Mouse (Mus musculus): ENCODE measurements around the gene Svep1.

Gene Svep1

DNA sequence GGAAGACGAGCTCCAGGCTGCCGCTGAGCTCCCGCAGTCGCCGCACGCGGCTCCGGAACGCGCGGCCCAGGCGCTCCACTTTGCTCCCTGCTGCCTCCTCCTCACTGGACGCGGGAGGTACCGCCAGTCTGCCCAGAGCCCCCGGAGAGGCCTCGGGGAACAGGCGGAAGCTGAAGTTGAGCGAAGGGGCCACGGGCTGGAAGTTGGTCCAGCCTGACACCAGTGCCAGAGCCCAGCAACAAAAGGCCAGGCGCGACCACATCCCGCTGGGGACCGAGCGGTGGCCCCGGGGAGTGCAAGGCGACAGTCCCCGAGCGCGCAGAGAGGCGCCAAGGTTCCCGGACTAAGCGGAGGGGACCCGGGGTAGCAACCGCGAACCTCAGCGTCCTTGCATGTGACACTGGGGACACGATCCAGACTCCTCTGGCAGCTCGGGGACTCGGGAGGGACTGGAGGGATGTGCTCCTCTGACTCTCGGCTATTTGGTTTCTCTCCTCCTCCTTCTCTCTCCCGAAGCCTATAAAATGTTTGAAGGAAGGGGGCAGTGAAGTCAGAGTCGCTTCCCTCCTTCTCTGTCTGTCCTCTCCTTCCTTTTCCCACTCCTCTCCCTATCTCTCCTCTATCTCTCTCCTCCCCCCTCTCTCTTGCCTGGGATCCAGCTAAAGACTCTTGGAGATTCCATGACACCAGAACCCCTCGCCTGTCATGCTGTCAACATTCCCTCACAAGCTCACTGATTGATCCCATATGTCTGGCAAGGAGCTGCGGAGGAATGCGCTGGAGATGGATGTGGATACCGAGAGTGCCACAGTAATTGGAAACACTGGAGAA, at the start of gene Svep1:
Gene Svep1 (minus strand): TSS at position 745 of the 831 bp plus-strand sequence.
- DNase-seq (ENCODE audit: low read depth, low spot score) = no peak

DNA sequence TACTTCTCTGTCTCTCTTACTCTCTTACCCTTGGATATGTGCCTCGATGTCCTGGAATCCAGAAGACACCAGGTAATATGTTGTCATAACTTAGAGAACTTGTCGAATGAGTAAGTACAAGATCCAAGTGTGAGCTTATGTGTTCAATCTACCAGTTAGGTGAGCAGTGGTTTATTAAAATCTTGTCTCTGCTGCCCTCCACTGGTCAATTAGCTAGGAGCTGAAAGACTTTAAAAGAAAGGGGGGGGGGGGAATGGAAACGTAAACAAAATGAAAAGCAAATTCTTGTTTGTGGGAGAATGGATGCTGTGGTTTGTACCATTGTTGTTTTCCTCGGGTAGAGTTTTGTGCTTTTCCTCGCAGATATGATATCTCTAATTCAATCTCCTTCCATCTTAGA, 46.8 kb upstream of the Svep1 start:
- peak; percentile 49 for DNase-seq (ENCODE audit: low read depth, low spot score)

DNA sequence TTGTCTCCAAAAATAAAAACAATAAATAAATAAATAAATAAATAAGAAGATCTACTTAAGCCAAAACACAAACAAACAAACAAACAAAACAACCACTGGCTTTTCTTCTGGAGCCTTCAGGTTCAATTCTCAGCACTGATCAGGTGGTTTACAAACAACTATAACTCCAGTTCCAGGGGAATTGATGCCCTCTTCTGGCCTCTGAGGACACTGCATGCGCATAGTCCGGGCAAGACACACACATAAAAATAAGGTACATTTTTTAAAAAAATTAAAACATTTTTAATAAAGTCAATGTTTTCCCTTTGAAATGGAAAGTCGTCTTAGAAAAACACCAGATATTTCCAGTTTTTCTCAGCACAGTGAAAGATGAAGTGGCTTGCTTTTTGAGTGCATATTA, 45.7 kb upstream of the Svep1 start:
- DNase-seq (ENCODE audit: low read depth, low spot score) = no peak

DNA sequence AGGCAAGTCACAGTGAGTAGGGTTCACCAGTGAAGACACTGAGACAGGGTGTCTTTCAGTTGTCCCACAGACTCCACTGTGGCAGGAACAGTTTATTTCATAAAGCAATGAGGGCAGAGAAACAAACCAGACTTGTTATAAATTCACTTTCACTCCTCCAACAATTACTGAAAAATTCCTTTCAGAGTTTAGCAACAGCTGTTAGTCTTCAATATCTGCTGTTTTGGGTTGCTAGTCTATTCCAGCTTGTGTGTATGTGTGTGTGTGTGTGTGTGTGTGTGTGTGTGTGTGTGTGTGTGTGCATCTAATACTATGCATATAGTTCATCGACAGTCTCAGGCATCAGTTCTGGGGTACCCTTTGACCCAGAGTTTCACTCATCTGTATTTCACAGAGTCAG, 38.9 kb upstream of the Svep1 start:
- no peak for DNase-seq (ENCODE audit: low read depth, low spot score)

DNA sequence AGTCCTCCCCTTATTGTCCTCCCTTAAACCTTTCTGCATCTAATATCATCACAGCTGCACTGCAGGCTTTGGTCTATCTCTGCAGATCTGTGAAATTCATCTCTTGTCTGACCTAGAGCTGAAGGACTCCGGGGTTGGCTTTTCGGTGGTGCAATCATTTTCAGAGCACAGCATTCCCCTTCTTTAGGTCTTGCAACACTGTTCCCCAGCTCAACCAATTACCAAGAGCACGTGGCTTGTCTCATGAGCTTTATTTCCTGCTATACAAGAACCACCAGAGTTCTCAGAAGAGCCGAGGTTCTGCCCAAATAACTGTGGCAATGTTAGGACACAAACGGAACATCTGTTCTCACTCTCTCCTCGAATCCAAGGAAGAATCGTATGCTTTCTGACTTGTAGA, 33.8 kb upstream of the Svep1 start:
- no peak for DNase-seq (ENCODE audit: low read depth, low spot score)

DNA sequence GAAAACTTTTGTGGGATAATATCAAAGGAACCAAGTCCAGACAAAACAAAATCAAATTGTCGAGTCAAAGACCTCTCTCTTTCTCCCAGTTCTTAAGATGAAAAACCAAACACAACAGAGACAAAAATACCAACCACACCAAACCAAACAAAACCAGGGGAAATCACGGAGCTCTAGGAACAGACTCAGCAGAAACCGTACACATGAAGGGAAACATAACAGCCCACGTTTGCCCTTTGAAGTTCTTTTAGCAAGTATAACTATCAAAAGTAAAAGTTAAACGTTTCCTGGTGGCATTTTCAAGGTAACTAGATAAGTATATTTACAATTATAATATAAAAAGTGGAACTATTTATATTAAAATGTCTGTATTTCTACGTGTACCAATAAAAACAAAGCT, 29.2 kb upstream of the Svep1 start:
- no peak for DNase-seq (ENCODE audit: low read depth, low spot score)

DNA sequence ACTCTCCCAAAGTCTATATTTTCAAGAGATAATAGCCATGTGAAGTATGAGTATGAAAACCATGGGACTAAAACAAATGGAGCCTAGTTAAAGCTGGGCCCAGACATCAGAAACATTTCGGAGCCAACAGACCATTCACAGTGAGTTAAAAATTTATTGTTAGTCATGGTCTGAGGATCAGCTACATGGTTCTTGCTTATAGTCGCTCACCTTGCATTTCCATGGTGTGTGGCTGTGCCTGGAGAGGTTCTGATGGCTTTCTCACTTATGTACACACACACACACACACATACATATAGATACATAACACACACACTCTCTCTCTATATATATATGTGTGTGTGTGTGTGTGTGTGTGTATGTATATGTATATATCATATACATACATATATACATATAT, 16.8 kb upstream of the Svep1 start:
- no peak for DNase-seq (ENCODE audit: low read depth, low spot score)

DNA sequence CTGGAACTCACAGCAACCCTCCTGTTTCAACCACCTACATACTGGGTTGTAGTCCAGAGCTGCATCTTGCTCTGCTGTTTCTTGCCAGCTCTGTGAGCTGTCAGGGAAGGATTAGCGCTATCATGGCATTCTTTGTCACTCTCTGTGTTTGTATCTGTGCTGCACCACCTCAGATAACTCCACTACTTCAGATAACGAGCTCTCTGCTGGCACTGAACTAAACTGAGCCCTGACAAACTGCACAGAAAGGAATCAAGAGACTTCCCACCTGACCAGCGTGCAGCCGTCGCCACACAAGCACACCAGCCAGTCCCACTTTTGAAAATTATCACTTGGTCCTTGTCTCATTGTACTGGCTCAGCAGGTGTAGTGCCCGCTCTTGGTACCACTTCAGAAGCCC, 4.7 kb upstream of the Svep1 start:
- DNase-seq (ENCODE audit: low read depth, low spot score) = no peak

DNA sequence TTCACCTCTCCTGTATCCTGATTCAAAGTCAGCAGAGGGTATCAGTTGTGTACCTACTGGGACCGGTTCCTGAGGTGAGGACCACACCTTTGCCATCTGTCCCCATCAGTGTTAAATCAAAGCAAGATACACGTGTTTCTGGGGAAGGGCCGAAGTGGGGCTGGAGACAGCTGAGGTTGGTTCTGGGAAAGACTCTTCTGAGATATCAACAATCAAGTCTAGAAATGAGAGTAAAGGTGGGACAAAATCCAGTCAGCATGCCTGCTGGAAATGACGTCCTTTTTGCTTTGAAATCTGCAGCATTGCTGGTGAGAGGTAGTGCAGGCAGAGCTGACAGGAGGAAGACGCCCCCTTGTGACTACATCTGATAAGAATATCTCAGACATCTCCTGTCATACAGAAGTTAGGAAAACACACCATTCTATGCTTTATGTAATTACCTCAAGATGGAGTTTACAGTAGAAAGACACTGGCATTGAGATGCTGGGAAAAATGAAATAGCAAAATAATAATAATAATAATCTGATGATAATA, 4.0 kb upstream of the Svep1 start:
- DNase-seq (ENCODE audit: low read depth, low spot score) = no peak

DNA sequence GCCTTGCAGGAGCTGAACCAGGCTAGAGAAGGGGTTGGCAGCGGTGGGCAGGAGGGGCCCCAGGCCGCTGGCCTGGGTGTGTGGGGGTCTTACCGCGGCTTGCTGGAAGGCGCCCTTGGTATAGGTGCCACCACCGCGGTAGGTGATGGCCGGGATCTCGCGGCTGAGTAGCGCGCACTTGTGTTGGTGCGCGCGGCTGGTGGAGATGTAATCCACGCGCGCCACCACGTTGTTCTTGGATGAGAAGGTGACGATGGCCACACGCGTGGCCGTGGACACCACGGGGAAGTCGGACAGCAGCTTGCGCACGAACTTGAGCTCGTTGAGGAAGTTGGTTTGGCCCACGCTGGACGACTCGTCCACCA, 927 bp downstream of the Svep1 start:
- DNase-seq (ENCODE audit: low read depth, low spot score) = no peak

DNA sequence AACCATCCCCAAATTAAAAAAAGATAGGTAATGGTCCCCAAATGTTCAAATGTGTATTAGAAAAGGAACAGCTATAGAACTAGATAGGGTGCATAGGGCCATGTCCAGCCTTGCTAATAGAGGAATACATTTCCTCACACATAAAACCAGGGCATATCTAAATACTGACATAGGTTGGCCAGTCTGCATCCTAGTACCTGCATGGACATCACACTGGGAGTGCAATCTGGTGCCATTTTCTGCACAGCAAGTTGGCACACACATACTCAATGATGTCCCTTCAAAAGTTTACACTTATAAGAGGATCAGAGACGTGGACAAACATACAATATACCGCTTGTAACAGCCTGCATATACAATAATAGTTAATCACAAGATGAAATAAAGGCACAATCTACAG, 5.0 kb downstream of the Svep1 start:
- no peak for DNase-seq (ENCODE audit: low read depth, low spot score)

DNA sequence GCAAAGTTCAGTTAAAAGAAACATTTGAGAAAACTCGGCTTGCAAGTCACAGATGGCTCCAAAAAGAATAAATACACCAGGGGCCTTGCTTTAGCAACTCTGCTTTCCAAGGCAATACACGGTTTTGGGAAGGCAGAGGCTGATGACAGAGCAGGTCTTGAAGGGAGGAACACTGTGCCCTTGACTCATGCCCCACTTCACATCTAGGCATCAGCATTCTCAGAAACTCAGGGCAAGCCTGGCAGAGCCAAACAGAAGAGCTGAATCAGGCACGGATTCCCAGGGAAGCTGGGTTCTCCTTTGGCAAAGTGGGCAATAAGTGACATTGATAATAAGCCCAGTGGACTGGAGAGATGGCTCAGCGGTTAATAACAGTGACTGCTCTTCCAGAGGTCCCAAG, 5.8 kb downstream of the Svep1 start:
- no peak for DNase-seq (ENCODE audit: low read depth, low spot score)

DNA sequence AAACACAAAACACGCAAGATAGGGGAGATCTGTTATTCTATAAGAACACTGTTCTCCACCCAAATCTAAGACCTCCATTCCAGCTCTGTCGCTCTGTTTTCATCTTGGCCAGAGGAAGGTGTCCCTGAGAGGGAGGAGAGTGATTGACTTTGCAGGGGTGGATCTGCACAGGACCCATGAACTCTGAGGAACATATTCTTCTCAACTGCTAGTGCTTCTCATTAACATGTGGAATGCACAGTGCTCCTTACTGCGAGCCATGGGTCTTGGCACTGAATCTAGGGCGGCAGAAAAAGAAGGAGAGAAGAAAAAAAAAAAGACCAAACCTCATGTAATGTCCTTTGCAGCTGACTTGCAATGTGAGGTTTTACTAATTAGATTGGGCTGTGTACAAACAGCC, 9.4 kb downstream of the Svep1 start:
- no peak for DNase-seq (ENCODE audit: low read depth, low spot score)

DNA sequence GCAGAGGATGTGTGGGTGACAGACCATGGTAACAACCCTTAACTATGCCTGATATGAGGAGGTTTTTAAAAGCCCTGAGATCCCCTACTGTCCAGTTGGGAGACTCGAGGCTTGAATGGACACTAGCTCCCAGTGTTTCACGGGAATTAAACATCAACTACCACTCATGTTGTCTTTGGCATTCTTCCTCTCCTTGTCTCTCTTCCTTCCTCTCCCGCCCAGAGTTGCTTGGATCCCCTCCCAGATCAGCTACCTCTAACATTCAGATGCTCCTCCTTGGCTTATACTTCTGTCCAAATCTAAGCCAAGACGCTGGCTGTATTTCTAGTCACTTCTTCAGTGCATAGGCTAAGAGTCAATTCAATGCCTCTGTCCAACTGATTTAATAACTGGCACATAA, 9.9 kb downstream of the Svep1 start:
- DNase-seq (ENCODE audit: low read depth, low spot score) = no peak

DNA sequence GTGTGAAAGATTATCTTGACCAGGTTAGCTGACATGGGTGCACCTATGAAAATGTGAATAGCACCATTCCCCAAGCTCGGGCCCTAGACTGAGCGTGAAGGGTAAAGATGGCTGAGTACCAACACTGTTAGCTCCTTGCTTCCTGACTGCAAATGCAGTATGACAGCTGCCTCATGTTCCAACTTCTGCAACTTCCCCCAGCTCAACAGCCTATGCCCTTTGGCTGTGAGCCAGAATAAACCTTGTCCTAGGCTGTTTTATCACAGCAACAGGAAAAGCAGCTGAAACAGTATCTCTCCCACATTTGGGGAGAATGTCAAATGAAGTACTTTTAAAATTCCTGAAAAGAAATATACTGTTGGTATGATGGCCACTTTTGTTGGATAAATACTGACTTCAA, 10.7 kb downstream of the Svep1 start:
- no peak for DNase-seq (ENCODE audit: low read depth, low spot score)

DNA sequence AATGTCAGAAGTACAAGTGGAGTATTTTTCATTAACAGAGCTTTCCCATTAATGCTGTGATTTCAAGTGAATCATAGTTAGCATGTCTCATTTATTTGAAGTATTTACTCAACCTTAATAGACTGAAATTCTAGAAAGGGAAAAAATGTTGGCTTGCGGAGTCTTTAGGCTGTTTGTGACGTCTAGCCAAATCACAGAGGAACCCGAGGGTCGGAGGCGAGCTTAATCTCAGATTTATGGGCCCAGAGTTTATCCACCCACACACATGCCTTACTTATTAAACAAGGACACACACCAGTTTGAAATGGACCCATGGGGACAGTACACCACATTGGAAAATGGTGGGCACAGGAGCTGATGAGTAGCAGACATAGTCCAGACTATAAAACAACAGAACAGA, 17.4 kb downstream of the Svep1 start:
- DNase-seq (ENCODE audit: low read depth, low spot score) = no peak

DNA sequence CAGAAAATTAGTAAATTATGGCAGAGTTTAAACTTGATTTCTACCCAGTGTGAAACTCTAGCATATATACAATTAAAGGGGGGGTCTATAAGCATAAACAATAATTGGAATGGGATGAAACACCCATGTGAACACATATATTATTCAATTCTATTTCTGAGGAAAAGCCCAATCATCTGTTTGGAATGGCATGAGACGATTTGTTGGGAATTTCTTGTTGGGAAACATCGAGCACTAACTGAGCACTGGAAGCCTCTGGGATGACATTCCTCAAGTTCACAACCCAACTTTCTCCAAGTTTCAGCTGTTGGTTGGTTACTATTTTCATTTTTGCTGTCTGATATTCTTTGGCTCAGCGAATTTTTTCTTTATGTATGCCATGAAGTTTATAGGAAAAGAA, 21.3 kb downstream of the Svep1 start:
- no peak for DNase-seq (ENCODE audit: low read depth, low spot score)

DNA sequence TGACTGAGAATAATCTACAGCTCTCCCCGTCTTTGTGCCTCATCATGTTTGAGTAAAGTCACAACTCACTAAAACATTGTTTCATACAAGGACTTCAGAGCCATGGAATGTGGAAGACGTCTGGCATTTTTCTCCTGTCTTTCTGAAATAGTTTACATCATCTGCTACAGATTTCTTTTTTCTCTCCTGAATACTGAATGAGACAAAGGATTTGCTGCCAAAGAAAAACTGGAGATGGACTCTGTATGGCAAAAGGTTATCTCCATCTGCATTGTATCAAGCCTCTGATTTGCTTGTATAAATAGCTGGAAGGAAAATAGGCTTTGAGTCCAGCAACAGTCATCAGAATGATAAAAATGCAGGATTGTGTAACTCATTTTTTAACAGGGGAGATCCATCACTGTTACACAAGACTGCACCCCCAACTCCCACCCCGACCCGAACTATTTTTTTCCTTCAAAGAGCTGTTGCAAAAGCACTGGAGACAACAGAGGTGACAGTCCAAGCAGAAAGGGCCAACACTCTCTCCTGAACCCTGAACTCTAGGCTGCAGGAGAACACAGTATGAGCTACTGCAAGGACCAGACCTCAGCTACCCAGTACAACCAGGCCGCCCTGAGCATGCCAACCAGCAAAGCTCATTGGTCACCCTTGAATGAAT, 21.8 kb downstream of the Svep1 start:
- DNase-seq (ENCODE audit: low read depth, low spot score) = no peak

DNA sequence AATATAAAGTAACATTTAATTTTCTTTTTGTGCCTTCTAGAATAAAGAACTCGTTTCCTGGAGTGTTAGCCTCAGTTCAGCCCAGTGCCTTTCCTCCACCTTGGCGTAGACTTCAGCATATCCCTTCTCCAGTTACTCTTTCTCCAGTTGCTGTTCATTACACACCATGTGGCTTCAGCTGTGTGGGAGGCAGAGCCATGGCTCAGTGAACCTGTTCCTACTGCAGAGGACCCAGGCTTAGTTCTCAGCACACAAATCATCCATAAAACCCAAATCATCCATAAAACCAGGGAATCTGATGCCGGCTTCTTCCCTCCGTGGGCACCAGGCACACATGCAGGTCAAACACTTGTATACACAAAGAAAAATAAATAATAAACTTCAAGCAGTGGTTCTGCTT, 22.8 kb downstream of the Svep1 start:
- no peak for DNase-seq (ENCODE audit: low read depth, low spot score)

DNA sequence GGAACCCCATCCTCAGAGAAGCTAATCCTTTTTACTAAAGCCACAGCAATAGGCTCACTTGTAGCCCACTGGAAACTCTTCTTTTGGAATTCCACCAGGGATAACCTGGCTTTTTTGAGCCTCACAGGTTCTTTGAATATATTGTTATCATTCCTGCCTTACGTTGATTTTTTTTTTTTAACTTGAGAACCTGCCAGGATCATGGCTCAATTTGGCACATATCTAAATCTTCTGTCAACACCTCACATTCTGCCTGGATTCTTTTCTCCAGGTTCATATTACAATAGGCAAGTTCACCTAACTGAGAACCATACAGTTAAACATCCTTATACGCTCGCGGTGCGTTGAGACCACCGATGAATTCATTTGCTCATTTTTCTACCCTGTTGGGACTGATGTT, 28.2 kb downstream of the Svep1 start:
- no peak for DNase-seq (ENCODE audit: low read depth, low spot score)

DNA sequence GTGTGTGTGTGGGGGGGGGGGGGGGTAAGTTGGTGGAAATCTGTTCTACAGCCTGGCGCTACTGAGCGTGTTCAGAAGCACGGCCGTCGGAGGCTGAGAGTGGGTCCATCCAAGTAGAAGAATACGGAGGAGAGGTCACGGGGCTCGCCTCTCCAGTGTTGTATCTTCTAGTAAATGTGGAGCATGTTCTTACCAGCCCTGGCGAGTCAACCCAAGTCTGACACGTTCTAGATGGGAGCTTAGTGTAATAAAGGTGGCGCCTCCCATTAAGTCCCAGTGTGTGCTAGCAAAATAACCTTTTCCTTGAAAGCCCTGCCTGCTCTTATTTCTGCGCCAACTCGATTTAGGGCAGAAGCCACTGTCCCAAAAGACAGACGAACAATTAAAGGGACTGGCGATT, 29.4 kb downstream of the Svep1 start:
- DNase-seq (ENCODE audit: low read depth, low spot score) = no peak

DNA sequence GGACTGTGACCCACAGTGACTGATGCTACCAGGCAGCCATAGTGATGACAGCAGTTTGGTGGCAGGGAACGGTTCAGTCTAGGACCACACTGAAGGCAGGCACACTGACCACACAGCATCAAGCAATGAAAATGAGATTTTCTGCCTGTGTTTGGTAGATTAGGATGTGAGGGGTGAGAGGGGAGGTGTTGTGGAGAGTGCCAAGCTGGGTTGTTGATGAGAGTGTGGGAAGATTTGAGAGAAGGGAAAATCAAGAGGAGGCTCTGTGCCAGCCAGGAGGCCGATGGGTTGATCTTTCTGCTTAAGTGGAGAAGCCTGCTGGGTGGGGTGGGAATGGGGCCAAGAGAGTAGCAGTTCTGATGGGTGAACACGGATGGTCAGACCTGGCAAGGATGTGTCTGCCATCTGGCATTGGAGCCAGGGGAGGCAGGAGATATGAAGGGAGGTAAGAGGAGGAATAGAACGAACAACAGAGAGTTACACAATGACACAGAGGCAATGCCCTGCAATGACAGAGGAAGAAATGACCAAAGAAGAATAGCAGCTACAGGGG, 32.1 kb downstream of the Svep1 start:
- DNase-seq (ENCODE audit: low read depth, low spot score) = no peak

DNA sequence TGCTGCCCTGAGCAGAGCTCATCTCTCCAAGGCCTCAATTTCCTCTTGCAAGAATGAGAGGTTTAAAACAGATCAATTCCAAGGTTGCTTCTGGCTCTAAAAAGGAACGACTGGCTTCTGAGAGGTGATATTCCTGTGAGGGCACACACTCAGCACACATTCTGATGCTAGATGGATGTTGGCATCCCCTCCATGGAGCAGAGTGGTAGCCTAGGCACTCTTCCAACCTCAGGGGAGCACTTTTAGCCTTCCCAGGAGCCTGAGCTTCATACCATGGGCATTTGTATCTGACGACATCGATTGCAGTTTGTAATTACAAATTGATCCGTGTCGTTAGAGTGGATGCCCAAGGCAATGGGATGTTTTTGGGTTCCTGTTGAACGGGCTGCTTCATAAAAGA, 33.3 kb downstream of the Svep1 start:
- DNase-seq (ENCODE audit: low read depth, low spot score) = no peak

All from telencephalon, adult 2 months (tissue).